Mouse (Mus musculus): ENCODE results near the gene Arhgef40. TPM values are rescaled to one million over a fixed set of nuclear protein-coding genes. Genes with fewer than 3 reads are reported as not detected.

Gene Arhgef40
- polyA plus RNA-seq, 1 experiment from 2014 or later, result 69.0 TPM

DNA sequence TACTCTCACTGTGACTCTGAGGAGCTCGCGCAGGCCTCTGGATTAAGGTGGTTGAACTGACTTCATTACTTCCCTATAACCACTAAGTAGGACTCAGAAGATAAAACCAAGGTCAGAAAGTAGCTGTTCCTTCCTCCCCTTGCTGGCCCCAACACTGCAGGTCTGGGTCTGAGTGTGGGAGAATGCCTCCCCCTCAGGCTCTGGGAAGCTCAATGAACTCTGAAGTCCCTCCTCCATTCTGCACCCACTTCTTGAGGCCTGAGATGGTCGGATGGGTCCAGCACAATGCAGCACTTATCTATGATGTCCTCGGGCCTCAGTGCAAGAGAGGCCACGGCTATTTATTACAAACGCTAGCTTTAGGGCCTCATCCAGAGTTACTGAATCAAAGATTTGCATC lies 21.1 kb downstream of the Arhgef40 start:
- peaks cover 78% of the 10 kb centered on the region for H3K36me3 ChIP-seq
- no peak overlapping the region; the same call in 1 of the 2 replicates for H3K27ac ChIP-seq (replicated peaks)
- 74% methylated on average over 6 of the region's 6 CpGs for WGBS
- H3K4me1 ChIP-seq (replicated peaks), result peaks cover 70% of the 10 kb centered on the region
- no peak for ATAC-seq (ENCODE audit: low read depth)
- H3K9me3 ChIP-seq, result no peaks in the 10 kb centered on the region
- H3K27me3 ChIP-seq, result no peaks in the 10 kb centered on the region
- no peak overlapping the region for H3K4me3 ChIP-seq
- H3K4me2 ChIP-seq, result no peak overlapping the region
- H3K9ac ChIP-seq, result no peak overlapping the region; the same call in 1 of the 2 replicates

DNA sequence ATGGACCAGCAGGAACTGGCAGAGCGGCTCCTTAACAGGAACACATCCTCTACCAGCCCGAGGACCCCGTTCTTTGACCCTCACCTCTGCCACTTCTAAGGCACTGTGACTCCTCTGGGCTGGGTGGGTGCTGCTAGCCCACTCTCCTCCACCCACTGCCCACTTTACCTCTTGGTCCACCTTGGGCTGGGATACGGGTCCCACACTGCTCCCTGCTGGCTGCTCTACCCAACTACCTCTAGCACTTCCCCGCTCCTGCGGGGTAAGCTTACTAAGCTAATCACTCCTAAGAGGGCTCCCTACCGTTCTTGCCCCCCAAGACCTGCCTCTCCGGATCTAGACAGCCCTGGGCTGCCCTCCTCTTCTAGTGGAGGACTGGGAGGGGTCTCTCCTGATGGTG lies 21.7 kb downstream of the Arhgef40 start:
- H3K9ac ChIP-seq, result no peak overlapping the region
- H3K9me3 ChIP-seq, result no peaks in the 10 kb centered on the region
- peaks cover 76% of the 10 kb centered on the region for H3K4me1 ChIP-seq (replicated peaks)
- H3K27me3 ChIP-seq, result no peaks in the 10 kb centered on the region
- no peak for ATAC-seq (ENCODE audit: low read depth)
- H3K36me3 ChIP-seq, result peaks cover 72% of the 10 kb centered on the region
- 79% methylated on average over 8 of the region's 8 CpGs for WGBS
- no peak overlapping the region for H3K4me2 ChIP-seq
- H3K27ac ChIP-seq (replicated peaks), result peak overlapping the region; percentile 18; the same call in 1 of the 2 replicates
- no peak overlapping the region for H3K4me3 ChIP-seq

DNA sequence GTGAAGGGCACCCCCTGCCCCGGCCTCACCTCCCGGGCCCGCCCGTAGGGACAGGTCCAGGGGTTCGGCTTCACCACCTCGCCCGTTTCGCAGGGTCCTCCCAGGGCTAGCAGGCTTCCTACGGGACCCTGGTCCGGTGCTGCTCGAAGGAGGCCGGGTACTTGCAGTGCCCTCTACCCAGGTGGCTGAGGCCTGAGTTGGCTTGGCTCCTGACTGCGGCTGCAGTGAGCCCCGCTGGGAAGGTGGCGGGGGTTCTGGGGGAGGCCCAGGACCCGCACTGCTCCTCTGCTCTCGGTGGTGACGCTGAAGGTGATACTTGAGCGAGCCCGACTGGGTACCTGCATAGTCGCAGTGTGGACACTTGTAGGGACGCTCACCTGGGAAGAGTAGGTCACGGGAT lies 22.3 kb downstream of the Arhgef40 start:
- Histone ChIP-seq H3K4me1 (replicated peaks) (peaks cover 82% of the 10 kb centered on the region), H3K9me3 (no peaks in the 10 kb centered on the region), H3K27me3 (no peaks in the 10 kb centered on the region), H3K36me3 (peaks cover 70% of the 10 kb centered on the region), H3K4me3 (no peak overlapping the region), H3K9ac (no peak overlapping the region), H3K4me2 (no peak overlapping the region), H3K27ac (replicated peaks) (peak overlapping the region; percentile 18; the same call in 1 of the 2 replicates)
- ATAC-seq (ENCODE audit: low read depth), result no peak
- WGBS, result 95% methylated on average over 23 of the region's 23 CpGs

DNA sequence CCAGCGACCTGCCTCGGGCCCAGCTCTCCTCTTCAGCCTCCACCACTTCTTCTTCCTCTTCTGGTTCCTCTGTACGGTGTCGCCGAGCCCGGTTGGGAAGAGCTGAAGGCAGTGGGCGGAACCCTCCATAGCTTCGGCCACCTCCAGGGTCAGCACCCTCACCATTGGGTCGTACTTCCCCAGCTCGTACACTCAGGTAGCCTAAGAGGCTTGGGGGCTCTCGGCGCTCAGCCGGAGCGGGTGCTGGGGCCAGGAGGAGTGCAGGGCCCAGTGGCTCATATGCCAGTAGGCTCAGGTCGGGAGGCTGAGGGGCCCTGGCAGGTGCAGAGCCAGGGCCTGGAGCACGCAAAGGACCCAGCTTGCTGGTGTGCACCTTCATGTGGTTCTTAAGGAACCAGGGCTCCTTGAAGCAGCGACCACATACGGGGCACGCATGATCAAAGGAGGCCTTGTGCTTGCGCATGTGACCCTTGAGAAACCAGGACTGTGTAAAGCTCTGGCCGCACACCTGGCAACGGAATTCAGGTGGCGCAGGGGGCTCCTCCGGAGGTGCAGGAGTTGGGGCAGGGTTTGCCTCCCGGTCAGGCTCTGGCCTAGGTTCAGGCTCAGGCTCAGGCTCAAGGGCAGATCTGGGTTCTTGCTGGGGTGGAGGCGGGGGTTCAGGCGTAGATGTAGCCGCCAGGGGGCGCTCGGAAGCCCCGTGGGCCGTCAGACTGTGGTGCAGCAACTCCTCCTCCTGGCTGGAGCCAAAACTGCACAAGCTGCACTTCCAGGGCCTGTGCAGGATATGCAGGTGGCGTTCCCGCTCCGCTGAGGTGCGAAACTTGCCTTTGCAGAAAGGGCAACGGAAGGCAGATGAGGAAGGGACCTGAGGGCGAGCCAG lies 24.0 kb downstream of the Arhgef40 start:
- Histone ChIP-seq H3K4me2 (peak overlapping the region; percentile 72), H3K9me3 (no peaks in the 10 kb centered on the region), H3K27me3 (no peaks in the 10 kb centered on the region), H3K4me3 (peak overlapping the region; percentile 37), H3K9ac (peak overlapping the region; percentile 62), H3K36me3 (peaks cover 52% of the 10 kb centered on the region), H3K27ac (replicated peaks) (peak overlapping the region; percentile 98; the same call in 1 of the 2 replicates), H3K4me1 (replicated peaks) (peaks cover 93% of the 10 kb centered on the region)
- 55% methylated on average over 38 of the region's 38 CpGs for WGBS
- peak; percentile 2; the same call in 1 of the 2 replicates for ATAC-seq (ENCODE audit: low read depth)

DNA sequence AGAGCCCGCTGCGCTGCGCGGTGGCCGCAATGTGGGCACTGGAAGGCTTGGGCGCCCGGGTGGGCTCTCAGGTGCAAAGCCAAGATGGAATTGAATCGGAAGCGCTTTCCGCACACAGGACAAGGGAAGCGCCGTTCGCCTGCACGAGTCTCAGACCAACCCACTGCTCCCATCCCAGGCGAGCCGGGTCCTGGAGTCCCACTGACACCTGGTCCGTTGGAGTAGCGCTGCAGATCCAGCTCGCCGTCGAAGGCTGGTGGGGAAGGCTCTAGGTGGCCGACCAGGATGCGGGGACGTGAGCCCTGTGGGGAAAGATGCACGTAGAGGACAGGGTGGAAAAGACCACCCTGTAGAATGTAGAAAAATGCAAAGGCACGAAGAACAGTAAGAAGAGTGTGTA lies 24.8 kb downstream of the Arhgef40 start:
- Histone ChIP-seq H3K27me3 (no peaks in the 10 kb centered on the region), H3K4me1 (replicated peaks) (peaks cover 87% of the 10 kb centered on the region), H3K9ac (peak overlapping the region; percentile 62), H3K27ac (replicated peaks) (peak overlapping the region; percentile 98), H3K36me3 (peaks cover 48% of the 10 kb centered on the region), H3K9me3 (no peaks in the 10 kb centered on the region), H3K4me3 (peak overlapping the region; percentile 37), H3K4me2 (peak overlapping the region; percentile 72)
- 46% methylated on average over 26 of the region's 26 CpGs for WGBS
- ATAC-seq (ENCODE audit: low read depth), result no peak

DNA sequence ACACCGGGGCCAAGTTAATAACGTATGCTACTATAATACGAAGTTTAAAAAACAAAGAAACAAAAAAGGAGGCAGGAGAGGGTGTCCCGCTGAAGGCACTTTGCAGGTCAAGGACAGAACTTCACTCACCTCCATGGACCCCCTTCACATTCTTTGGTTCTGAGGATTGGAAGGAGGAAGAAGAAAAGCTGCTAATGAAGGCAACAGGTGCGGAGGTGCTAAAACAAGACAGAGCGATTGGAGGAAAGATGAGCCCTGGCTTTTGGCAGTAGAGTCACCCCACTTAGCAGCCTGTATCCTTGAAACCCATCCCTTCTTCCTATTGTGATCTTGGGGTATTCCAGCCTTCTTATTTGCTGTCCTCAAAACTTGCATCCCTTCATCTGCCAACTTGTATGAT lies 25.3 kb downstream of the Arhgef40 start:
- Histone ChIP-seq H3K4me3 (peak overlapping the region; percentile 37), H3K36me3 (peaks cover 43% of the 10 kb centered on the region), H3K27me3 (no peaks in the 10 kb centered on the region), H3K4me2 (peak overlapping the region; percentile 72), H3K9me3 (no peaks in the 10 kb centered on the region), H3K9ac (peak overlapping the region; percentile 62), H3K4me1 (replicated peaks) (peaks cover 82% of the 10 kb centered on the region), H3K27ac (replicated peaks) (peak overlapping the region; percentile 98)
- no peak for ATAC-seq (ENCODE audit: low read depth)
- WGBS, result 45% methylated on average over 6 of the region's 6 CpGs

DNA sequence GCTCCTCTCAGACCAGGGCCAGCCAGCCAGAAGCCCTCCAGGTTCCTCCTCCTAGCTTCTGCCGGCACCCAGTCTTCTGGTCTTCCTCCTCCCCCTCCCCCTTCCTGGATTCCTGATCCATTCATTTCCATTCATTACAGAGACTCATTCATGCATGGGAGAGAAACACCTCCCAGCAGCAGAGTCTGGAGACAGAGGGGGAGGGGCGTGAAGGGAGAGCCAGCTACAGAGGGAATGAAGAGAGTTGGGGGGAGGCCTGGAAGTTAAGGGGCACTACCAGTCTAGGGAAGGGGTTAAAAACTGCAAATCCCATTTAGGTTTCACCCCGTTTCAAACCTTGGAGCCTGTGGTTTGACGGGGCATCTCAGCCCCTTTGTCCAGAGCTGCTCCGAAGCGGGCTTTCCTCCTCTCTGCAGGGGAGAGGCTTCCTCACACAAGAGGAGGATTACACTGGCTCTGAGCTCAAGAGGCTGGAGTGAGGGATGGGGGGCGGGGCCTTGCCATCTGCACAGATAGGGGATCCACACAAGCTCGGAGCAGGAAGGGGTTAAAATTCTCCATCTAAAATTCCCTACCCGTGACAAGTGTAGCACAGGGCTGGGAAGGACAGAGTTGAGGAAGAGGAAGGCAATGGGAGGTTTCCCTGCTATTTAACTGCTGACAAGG lies 26.1 kb downstream of the Arhgef40 start:
- Histone ChIP-seq H3K9ac (peak overlapping the region; percentile 62), H3K36me3 (peaks cover 36% of the 10 kb centered on the region), H3K27ac (replicated peaks) (peak overlapping the region; percentile 98), H3K27me3 (no peaks in the 10 kb centered on the region), H3K4me1 (replicated peaks) (peaks cover 81% of the 10 kb centered on the region), H3K4me3 (peak overlapping the region; percentile 37), H3K4me2 (peak overlapping the region; percentile 72), H3K9me3 (no peaks in the 10 kb centered on the region)
- 0% methylated on average over 9 of the region's 9 CpGs for WGBS
- peak; percentile 74 for ATAC-seq (ENCODE audit: low read depth)

DNA sequence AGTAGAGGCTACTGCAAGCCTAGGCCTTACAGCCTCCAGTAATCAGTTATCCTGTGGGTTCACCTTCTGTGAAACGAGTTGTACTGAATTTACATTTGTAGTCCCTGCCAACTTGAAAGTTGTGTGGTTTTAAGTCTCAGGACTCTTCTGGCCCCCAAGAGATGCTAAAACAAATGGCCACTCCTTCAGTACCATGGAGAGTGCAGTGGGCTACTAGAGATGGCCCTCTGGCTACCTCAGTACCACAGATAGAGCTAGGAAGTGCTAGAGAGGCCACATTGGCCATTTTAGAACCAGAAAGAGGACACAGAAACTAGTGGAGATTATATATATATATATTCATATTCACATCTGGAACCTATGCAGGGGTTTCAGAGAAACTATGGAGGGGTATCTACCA lies 27.2 kb downstream of the Arhgef40 start:
- Histone ChIP-seq H3K4me1 (replicated peaks) (peaks cover 81% of the 10 kb centered on the region), H3K27me3 (no peaks in the 10 kb centered on the region), H3K9me3 (no peaks in the 10 kb centered on the region), H3K36me3 (peaks cover 25% of the 10 kb centered on the region), H3K9ac (no peak overlapping the region), H3K27ac (replicated peaks) (peak overlapping the region; percentile 98), H3K4me3 (no peak overlapping the region), H3K4me2 (peak overlapping the region; percentile 72)
- no peak for ATAC-seq (ENCODE audit: low read depth)
- 43% methylated on average over 1 of the region's 1 CpGs for WGBS

DNA sequence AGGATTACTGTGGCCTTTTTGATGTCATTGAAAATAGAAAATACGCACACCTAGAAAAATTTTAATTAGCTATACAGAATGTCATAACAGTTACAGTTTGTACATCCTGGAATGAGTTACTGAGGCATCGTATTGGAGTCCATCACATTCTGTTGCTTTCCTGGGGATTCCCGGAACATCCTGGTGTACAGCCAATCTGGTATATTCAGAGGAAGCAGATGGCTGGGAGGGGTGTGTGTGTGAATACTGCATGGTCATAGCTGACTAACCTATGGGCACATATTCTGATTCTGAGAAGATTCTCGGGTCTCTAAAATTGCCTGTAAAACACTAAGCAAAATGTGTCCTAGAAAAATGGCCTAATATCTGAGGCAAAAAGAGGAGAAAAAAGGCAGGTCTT lies 27.6 kb downstream of the Arhgef40 start:
- ATAC-seq (ENCODE audit: low read depth), result no peak

DNA sequence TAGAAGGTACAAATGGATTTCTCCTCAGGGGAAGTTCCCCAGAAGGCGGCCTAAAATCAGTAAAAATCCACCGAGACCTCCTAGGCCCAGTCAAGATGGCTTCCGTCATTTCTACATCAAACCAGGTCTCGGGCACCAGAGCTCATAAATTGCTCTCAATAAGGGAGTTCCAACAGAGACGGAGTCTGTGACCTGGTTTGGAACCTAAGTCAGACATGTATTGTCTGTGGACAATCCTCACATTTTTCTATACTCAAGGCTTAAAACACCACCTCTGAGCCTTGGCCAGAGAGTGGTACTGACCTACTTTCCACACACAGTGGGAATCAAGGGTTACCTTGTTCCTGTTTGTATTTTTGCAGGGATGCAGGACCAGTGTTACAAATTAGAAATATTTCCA lies 28.0 kb downstream of the Arhgef40 start:
- ATAC-seq (ENCODE audit: low read depth), result no peak
- H3K4me1 ChIP-seq (replicated peaks), result peaks cover 79% of the 10 kb centered on the region
- peak overlapping the region; percentile 72 for H3K4me2 ChIP-seq
- peaks cover 16% of the 10 kb centered on the region for H3K36me3 ChIP-seq
- H3K4me3 ChIP-seq, result peak overlapping the region; percentile 64
- H3K27me3 ChIP-seq, result no peaks in the 10 kb centered on the region
- peak overlapping the region; percentile 98 for H3K27ac ChIP-seq (replicated peaks)
- no peaks in the 10 kb centered on the region for H3K9me3 ChIP-seq
- peak overlapping the region; percentile 91 for H3K9ac ChIP-seq
- 27% methylated on average over 5 of the region's 5 CpGs for WGBS

More for the DNA sequence above, 27.6 kb downstream of the Arhgef40 start:
- Histone ChIP-seq H3K27me3 (no peaks in the 10 kb centered on the region), H3K27ac (replicated peaks) (peak overlapping the region; percentile 98), H3K4me3 (peak overlapping the region; percentile 64; the same call in 1 of the 2 replicates), H3K9me3 (no peaks in the 10 kb centered on the region), H3K4me1 (replicated peaks) (peaks cover 83% of the 10 kb centered on the region), H3K4me2 (peak overlapping the region; percentile 72), H3K36me3 (peaks cover 21% of the 10 kb centered on the region), H3K9ac (peak overlapping the region; percentile 91)
- 46% methylated on average over 4 of the region's 4 CpGs for WGBS

DNA sequence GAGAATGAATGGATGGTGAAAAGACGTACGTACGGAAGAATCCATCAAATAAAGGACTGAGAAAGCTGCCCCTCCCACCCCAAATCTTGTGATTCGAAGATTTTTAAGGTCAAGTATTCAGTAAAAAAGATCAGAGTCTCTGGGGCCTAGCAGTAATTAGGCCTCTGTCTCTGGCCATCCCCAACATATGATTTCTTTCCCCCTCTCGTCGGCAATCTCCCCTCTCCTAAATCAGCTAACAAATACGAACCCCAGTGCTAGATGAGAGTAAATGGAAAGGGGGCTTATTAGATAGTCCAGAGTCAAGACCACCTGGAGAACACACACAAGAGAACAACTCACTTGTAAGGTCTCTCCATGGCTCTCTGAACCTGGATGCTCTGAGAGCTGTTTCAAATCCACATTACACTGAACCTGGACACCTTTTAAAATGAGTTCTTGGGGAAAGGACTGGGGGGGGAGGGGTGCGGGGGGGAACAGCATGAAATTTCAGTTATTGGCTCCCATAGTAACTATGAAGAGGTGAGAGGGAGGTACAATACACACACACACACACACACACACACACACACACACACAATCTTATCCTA lies 28.6 kb downstream of the Arhgef40 start:
- H3K36me3 ChIP-seq, result peaks cover 14% of the 10 kb centered on the region
- ATAC-seq (ENCODE audit: low read depth), result no peak
- peaks cover 80% of the 10 kb centered on the region for H3K4me1 ChIP-seq (replicated peaks)
- H3K9ac ChIP-seq, result peak overlapping the region; percentile 91
- peak overlapping the region; percentile 64 for H3K4me3 ChIP-seq
- 18% methylated on average over 8 of the region's 8 CpGs for WGBS
- peak overlapping the region; percentile 98 for H3K27ac ChIP-seq (replicated peaks)
- peak overlapping the region; percentile 72 for H3K4me2 ChIP-seq
- H3K27me3 ChIP-seq, result no peaks in the 10 kb centered on the region
- H3K9me3 ChIP-seq, result no peaks in the 10 kb centered on the region

DNA sequence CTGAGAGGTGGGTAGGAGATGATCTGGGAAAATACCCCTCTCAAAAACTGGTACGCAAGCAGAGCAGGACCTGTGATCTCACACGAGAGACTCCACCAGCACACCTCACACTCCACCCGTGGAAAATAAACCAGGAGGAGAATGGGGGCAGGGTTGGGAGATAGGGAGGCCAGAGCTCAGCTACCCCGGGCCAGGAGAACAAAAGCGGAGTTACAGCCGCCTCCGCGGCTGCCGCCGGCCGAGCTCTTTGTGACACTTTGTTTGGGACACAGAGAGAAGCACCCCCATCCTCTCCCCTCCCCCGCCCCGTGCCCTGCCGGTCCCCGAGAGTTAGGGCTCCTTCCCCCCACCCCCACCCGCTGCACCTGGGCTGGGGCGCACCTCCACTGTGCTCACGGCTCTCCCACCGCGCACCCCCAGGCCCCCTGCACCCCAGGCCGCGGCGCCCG lies 29.3 kb downstream of the Arhgef40 start:
- peak overlapping the region; percentile 64 for H3K4me3 ChIP-seq

More for the DNA sequence above, 29.3 kb downstream of the Arhgef40 start:
- H3K27me3 ChIP-seq, result no peaks in the 10 kb centered on the region
- no peaks in the 10 kb centered on the region for H3K9me3 ChIP-seq
- no peak for ATAC-seq (ENCODE audit: low read depth)
- peaks cover 8% of the 10 kb centered on the region for H3K36me3 ChIP-seq
- peak overlapping the region; percentile 91 for H3K9ac ChIP-seq
- peak overlapping the region; percentile 72 for H3K4me2 ChIP-seq
- 0% methylated on average over 6 of the region's 24 CpGs for WGBS
- H3K27ac ChIP-seq (replicated peaks), result peak overlapping the region; percentile 98
- peaks cover 80% of the 10 kb centered on the region for H3K4me1 ChIP-seq (replicated peaks)

All from neural tube, embryonic 13.5 days (tissue).